Mouse (Mus musculus) layer of hippocampus, adult 8-10 months (tissue): Measurements from ENCODE around the gene Mnt. TPM values are rescaled to one million over a fixed set of nuclear protein-coding genes. Genes with fewer than 3 reads are reported as not detected.
A peak's percentile ranks its signal among the peaks of the same experiment; 100 is the strongest.
"Not testable (repeated sequence)": the region's sequence is repeated elsewhere in the genome, so short reads cannot be mapped to it uniquely, and the experiment has no call there.

Experiments used
- DNase-seq, 2 experiments: peaks; one replicate each; pipeline ENCODE4 v3.0.0; 2022; ENCODE audit warnings: low spot score in 2 of 2
- total RNA-seq, 4 experiments: library from RNA; stranded (reverse); gene quantifications; 2 replicates each; pipeline ENCODE4 v1.2.4; 2022

The Mnt gene
- total RNA-seq, result 10 to 100 TPM; 33.0 to 41.6 (median 35.6) TPM

GRCm38 (mm10) chr11:74830256-74831161 is at the start of gene Mnt:
TSS of gene Mnt (plus strand) at chr11:74830920.
- peak; percentile 99 for DNase-seq

GRCm38 (mm10) chr11:74792874-74793273 is 37.8 kb upstream of the Mnt start:
- DNase-seq, result no peak

DNA sequence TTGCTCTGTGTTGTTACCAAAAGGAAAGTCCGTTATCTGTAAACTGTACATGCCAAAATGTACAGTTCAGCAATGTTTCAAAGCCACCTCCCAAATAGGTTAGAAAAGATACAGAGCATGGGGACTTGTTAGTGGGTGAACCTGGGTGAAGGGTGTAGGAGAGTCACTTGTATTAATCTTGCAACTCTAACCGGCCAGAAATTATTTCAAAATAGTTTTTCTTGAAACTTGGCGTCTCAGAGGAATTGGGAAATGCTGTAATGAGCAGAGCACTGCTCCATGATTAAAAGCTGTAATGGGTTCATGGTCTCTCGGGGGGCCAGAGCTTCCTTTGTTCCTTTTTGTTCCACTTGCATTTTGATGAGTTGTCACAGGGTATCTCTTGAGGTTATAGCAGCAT is 30.1 kb upstream of the Mnt start:
- no peak for DNase-seq

DNA sequence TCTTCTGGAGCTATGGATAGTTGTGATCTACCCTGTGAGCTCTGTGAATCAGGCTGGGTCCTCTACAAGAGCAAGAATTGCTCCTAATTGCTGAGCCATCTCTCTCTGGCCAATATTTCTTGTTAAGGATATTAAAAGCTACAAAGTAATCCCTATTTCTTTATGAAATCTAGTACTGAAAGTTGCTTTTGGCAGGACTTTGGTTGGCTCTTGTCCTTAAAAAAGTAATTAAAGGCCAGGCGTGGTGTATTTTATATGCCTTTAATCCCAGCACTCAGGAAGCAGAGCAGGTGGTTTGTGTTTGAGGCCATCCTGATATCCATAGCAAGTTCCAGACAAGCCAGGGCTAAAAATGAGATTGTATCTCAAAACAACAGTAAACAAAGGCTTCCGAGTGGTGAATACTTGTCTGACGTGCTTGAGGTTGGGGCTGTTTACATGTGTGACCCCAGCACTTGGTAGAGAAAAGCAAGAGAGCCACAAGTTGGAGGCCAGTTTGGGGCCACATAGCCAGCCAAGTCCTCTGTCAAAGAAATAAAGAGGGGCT is 26.6 kb upstream of the Mnt start:
- DNase-seq, result no peak

DNA sequence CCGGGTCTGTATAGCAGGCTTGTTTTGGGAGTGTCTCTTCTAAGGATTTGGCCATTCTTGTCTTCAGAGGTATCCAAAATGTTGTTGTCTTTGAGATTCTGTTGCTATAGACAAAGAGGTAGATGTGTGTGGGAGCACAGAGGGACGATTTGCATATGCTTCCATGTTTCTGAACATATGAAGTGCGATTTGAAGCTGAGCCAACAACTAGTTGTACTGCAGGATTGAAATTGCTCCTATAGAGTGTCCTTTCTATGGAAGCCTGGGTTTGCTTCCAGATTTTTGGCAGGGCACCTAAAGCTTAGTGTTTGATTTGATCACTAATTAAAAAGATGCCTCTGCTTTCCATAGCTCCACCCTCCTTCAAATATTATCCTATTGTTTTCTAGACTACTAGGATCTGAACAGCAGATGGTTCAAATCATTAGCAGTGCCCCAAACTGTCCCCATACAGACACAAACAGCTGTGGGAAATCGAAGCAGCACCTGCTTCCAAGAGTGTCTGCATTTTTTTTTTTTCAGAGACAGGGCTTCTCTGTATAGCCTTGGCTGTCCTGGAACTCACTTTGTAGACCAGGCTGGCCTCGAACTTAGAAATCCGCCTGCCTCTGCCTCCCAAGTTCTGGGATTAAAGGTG is 23.4 kb upstream of the Mnt start:
- no peak for DNase-seq

- DNase-seq, result no peak
Measured at GRCm38 (mm10) chr11:74808251-74808853, 22.4 kb upstream of the Mnt start.

DNA sequence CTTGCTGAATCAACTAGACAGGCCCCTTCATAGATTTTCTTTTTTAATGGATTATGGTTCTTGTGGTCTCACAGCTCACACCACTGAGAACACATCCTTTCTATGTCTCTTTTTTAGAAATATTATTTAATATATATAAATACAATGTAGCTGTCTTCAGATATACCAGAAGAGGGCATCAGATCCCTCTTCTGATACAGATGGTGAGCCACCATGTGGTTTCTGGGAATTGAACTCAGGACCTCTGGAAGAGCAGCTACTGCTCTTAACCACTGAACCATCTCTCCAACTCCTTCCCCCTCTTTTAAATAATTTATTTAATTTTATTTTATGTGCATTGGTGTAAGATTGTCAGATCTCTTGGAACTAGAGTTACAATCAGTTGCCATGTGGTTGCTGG is 20.6 kb upstream of the Mnt start:
- no peak for DNase-seq

DNA sequence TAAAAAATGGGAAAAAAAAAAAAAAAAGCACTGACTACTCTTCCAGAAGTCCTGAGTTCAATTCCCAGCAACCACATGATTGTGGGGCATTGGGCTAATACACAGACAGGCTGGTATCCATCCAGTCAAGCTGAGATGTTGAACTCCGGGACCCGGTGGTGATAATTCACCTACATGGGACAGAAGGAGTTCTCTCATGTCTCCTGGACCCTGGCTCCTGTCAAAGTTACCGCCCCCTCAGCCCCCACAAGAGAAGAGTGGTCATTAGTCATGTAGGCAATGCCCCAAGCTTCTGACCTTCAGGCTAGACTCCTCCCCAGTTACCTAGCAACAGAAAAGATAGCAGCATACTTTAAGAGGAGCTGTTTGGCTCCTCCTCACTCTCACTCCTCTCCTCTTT is 19.7 kb upstream of the Mnt start:
- DNase-seq, result not testable (repeated sequence)

DNA sequence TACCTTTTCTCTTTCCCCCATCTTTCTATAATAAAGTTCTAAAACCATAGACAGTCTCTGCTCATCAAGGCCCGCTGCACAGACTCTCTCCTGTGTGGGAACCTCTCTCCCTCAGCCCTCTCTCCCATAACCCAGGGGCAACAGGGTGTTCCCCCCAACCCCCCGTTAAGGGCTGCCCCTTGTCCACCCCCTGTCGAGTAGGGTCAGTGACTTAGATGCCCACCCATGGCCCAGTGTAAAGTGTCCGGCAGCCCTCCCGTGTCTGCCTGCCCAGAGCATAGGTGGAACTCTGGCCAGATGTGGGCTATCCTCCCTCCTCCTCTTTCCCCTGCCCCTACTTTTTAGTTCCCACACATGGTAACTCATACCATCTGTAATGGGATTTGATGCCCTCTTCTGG is 19.2 kb upstream of the Mnt start:
- no peak for DNase-seq

- DNase-seq, result no peak
Measured at GRCm38 (mm10) chr11:74815795-74816194, 14.9 kb upstream of the Mnt start.

DNA sequence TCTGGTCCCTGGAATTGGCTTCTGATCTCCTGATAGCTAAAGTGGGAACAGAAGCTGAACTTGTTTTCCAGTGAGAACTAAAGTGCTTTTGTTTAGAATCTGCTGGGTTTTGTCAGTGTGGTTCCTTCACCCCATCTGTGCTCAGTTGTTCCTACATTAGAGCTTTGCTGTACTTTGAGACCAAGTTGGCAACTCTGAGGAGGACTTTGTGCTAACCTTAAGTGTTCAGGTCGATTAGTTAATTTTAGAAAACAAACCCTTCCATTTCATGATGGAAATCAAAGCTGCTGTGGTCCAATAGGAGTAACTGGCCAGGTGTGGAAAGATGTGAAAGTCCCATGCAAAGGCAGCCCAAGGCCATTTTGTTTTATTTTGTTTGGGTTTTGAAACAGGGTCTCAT is 9.8 kb upstream of the Mnt start:
- DNase-seq, result no peak

DNA sequence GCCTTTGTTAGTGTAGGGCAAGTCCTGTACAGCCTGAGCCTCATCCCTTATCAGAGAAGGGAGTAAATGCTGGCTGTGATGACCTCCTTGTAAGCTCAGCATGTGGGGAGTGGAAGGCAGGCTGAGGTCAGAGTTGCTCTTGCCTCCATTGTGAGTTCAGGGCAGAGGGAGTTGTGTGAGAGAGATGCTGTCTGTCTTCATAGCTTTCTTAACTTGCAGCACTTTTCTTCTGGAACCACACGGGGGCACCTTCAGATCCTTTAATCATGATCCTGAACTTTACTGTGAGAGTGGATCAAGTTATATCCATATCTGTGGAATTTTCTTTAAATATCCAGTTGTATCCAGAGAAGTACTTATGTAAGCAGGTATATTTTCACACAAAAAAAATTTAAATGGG is 9.3 kb upstream of the Mnt start:
- DNase-seq, result peak in 1 of 2 experiments; percentile 23

GRCm38 (mm10) chr11:74822746-74823440 is 7.8 kb upstream of the Mnt start:
- no peak for DNase-seq

GRCm38 (mm10) chr11:74826151-74826550 is 4.6 kb upstream of the Mnt start:
- DNase-seq, result no peak

DNA sequence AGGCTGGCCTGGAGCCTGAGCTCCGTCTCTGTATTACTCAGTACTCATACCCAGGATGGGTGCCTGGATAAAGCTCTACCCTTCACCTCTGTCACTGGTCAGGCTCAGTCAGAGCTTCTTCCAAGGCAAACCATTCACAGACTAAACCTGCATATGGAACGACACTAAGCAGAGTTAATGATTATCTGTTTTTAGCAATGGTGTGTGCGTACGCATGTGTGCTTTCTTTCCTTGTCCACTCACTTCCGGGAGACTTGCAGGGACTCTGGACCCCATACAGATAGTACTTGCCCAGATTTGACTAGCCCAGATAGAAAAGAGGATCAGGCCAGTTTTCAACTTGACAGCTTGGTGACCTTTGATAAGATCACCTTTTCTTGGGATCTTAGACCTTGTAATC is 4.0 kb upstream of the Mnt start:
- DNase-seq, result no peak

DNA sequence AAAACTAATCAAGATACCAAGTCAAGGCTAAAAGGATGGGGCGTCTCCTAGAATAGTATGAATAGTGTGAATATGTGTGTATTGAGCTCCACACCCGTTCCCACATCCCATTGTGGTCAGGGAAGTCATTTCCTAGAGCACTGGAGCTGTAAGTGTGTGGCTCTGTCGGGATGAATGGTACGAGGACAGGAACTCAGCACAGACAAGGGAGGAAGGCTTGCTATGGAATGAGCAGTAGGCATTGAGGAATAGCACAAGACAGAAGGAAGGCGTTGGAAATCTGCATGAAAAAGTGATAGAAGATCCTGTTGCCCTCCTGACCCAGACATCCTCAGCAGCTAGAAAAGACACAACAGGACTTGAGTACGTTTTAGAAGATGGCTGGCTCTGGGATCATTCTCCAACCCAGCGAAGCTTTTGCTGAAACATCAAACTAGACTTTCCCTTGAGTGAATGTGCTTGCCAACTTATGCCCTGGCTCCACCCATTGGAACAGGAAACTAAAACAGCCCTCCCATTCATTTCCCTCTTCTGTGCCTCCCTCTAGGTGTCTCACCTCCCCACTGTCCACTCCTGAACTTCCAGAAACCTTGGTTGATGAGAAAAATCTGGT is 2.8 kb upstream of the Mnt start:
- no peak for DNase-seq

- no peak for DNase-seq
Measured at GRCm38 (mm10) chr11:74828404-74828931, 2.3 kb upstream of the Mnt start.

- DNase-seq, result no peak
Measured at GRCm38 (mm10) chr11:74828965-74829550, 1.7 kb upstream of the Mnt start.

GRCm38 (mm10) chr11:74829812-74830211 is 908 bp upstream of the Mnt start:
- peak in 1 of 2 experiments; percentile 67 for DNase-seq

GRCm38 (mm10) chr11:74831191-74831605 is 478 bp downstream of the Mnt start:
- DNase-seq, result no peak
